Mouse (Mus musculus): ENCODE data around the gene Olfr1277. TPM values are rescaled to one million over a fixed set of nuclear protein-coding genes. Genes with fewer than 3 reads are reported as not detected.

Gene Olfr1277
- not detected in 2 replicates for polyA plus RNA-seq (2016; fragmentation: Nextera tagmentation; extraction: Ambion mirVana)

GRCm38 (mm10) chr2:111274006-111274405 lies at the start of gene Olfr1277:
TSS of gene Olfr1277 (minus strand) at chr2:111274106.
- Histone ChIP-seq H3K4me1 (no peaks in the 10 kb centered on the region), H3K4me3 (no peak within 1 kb of the TSS), H3K9me3 (replicated peaks) (no peaks in the 10 kb centered on the region), H3K9ac (no peak within 1 kb of the TSS), H3K27me3 (replicated peaks) (no peaks in the 10 kb centered on the region), H3K4me2 (no peak within 1 kb of the TSS), H3K36me3 (no peaks in the 10 kb centered on the region), H3K27ac (no peak within 1 kb of the TSS)
- 61% methylated on average over 2 of the region's 2 CpGs for WGBS (ENCODE audit: insufficient replicate concordance)
- no peak for ATAC-seq

DNA sequence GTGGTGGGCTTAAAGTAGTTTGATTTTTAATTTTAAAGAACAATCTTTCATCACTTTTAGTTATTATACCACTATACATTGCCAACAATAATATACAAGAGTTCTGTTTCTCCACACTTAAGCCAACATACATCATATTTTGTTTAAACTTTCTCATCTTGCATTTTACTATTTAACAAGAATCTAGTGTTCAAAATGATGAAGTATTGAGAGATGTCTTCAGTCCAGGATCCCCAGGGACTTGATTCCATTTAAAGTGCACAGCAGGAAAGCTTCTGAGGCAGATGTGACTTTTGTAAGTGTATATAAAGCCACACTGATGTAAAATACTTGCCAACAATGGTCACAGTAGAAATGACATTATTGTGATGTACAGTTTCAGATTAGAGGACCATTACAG lies 39.8 kb upstream of the Olfr1277 start, which contains the start of gene Olfr1280:
Gene Olfr1280, plus strand, starts transcription at position 301 of the 400 bp plus-strand sequence.
- Histone ChIP-seq H3K4me3 (no peak within 1 kb of the TSS), H3K36me3 (no peaks in the 10 kb centered on the region), H3K4me2 (no peak within 1 kb of the TSS), H3K4me1 (no peaks in the 10 kb centered on the region), H3K9ac (no peak within 1 kb of the TSS), H3K9me3 (replicated peaks) (no peaks in the 10 kb centered on the region), H3K27me3 (replicated peaks) (no peaks in the 10 kb centered on the region), H3K27ac (no peak within 1 kb of the TSS)
- no peak for ATAC-seq

- no peak within 1 kb of the TSS for H3K4me3 ChIP-seq
- H3K9me3 ChIP-seq (replicated peaks): no peaks in the 10 kb centered on the region
- no peak within 1 kb of the TSS for H3K27ac ChIP-seq
- H3K36me3 ChIP-seq: no peaks in the 10 kb centered on the region
- ATAC-seq: no peak
- H3K9ac ChIP-seq: no peak within 1 kb of the TSS
- H3K4me1 ChIP-seq: no peaks in the 10 kb centered on the region
- H3K4me2 ChIP-seq: no peak within 1 kb of the TSS
- no peaks in the 10 kb centered on the region for H3K27me3 ChIP-seq (replicated peaks)
Observed at GRCm38 (mm10) chr2:111300374-111300773, 26.5 kb upstream of the Olfr1277 start, which contains the start of gene Olfr1279. TSS of gene Olfr1279 (plus strand) at chr2:111300635.

- no peaks in the 10 kb centered on the region for H3K27me3 ChIP-seq (replicated peaks)
- ATAC-seq: no peak
- no peak overlapping the region for H3K27ac ChIP-seq
- no peaks in the 10 kb centered on the region for H3K9me3 ChIP-seq (replicated peaks)
- no peaks in the 10 kb centered on the region for H3K36me3 ChIP-seq
- H3K4me3 ChIP-seq: no peak overlapping the region
- no peak overlapping the region for H3K4me2 ChIP-seq
- H3K4me1 ChIP-seq: no peaks in the 10 kb centered on the region
- H3K9ac ChIP-seq: no peak overlapping the region
Observed at GRCm38 (mm10) chr2:111298541-111298940, 24.6 kb upstream of the Olfr1277 start.

- Histone ChIP-seq H3K4me2 (no peak within 1 kb of the TSS), H3K27ac (no peak within 1 kb of the TSS), H3K4me1 (no peaks in the 10 kb centered on the region), H3K4me3 (no peak within 1 kb of the TSS), H3K9ac (no peak within 1 kb of the TSS), H3K36me3 (no peaks in the 10 kb centered on the region), H3K9me3 (replicated peaks) (no peaks in the 10 kb centered on the region), H3K27me3 (replicated peaks) (no peaks in the 10 kb centered on the region)
- ATAC-seq: no peak
Observed at GRCm38 (mm10) chr2:111289836-111290235, 15.9 kb upstream of the Olfr1277 start, which contains the start of gene Olfr1278. TSS of gene Olfr1278 (plus strand) at chr2:111290136.

DNA sequence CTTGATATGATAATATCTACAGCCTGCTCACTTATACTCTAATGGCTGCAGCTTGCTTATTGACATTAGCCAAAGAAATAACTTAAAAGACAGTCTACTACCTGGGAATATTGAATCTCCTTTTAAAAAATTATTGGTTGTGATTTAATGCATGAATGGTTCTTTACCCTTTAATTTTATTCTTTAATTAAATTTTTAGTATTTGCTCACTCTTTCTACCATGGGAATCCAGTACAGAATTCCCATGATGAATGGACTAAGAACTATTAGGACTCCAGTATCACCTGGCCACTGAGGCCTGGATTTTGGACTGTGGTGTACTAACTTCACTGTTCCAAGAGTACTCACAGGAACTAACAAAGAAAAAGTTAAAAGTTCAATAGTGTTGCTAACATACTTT lies 19.7 kb downstream of the Olfr1277 start, which contains the start of gene Olfr1276:
Gene Olfr1276, plus strand, starts transcription at position 301 of the 400 bp plus-strand sequence.
- Histone ChIP-seq H3K4me3 (no peak within 1 kb of the TSS), H3K36me3 (no peaks in the 10 kb centered on the region), H3K9me3 (replicated peaks) (no peaks in the 10 kb centered on the region), H3K9ac (no peak within 1 kb of the TSS), H3K27ac (no peak within 1 kb of the TSS), H3K4me2 (no peak within 1 kb of the TSS), H3K4me1 (no peaks in the 10 kb centered on the region), H3K27me3 (replicated peaks) (no peaks in the 10 kb centered on the region)
- no peak for ATAC-seq

DNA sequence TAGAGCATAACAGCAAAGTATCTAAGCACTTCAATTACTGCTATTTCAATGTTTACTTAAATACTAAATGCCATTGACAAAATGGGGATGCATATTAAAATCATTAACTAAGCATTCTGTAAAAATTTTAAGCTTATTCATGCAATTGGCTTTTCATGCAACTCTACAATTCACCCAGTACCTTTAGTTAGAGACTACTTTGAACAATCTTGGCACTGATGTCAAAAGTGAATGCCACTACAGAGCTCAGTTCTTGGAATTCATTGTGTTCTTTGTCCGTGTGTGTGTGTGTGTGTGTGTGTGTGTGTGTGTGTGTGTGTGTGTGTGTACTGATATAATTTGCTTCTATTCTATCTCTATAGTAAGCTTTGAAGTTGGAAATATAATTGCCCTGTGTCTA lies 38.7 kb downstream of the Olfr1277 start, which contains the start of gene Olfr1275:
Gene Olfr1275, minus strand, starts transcription at position 101 of the 400 bp plus-strand sequence.
- no peak within 1 kb of the TSS for H3K9ac ChIP-seq
- no peaks in the 10 kb centered on the region for H3K36me3 ChIP-seq
- ATAC-seq: no peak
- H3K4me2 ChIP-seq: no peak within 1 kb of the TSS
- H3K4me1 ChIP-seq: no peaks in the 10 kb centered on the region
- H3K4me3 ChIP-seq: no peak within 1 kb of the TSS
- WGBS (ENCODE audit: insufficient replicate concordance): 67% methylated on average over 1 of the region's 1 CpGs
- H3K27me3 ChIP-seq (replicated peaks): no peaks in the 10 kb centered on the region
- H3K9me3 ChIP-seq (replicated peaks): no peaks in the 10 kb centered on the region
- no peak within 1 kb of the TSS for H3K27ac ChIP-seq

- Histone ChIP-seq H3K4me3 (no peak within 1 kb of the TSS), H3K27me3 (replicated peaks) (no peaks in the 10 kb centered on the region), H3K4me1 (no peaks in the 10 kb centered on the region), H3K4me2 (no peak within 1 kb of the TSS), H3K9me3 (replicated peaks) (no peaks in the 10 kb centered on the region), H3K27ac (no peak within 1 kb of the TSS), H3K36me3 (no peaks in the 10 kb centered on the region), H3K9ac (no peak within 1 kb of the TSS)
- ATAC-seq: no peak
- 72% methylated on average over 6 of the region's 6 CpGs for WGBS (ENCODE audit: insufficient replicate concordance)
Observed at GRCm38 (mm10) chr2:111229502-111229901, 44.4 kb downstream of the Olfr1277 start, which contains the start of gene 4930430A15Rik. TSS of gene 4930430A15Rik (minus strand) at chr2:111229602.

Other genes with a start within 250 kb of the Olfr1277 start
- gene Gm13941, start 168.1 kb downstream of the Olfr1277 start, polyA plus RNA-seq (2016; fragmentation: Nextera tagmentation; extraction: Ambion mirVana): not detected in 2 replicates
- gene Gm15130, start 121.2 kb downstream of the Olfr1277 start, polyA plus RNA-seq (2016; fragmentation: Nextera tagmentation; extraction: Ambion mirVana): not detected in 2 replicates
- not detected in 2 replicates for gene 4930430A15Rik, start 44.5 kb downstream of the Olfr1277 start, polyA plus RNA-seq (2016; fragmentation: Nextera tagmentation; extraction: Ambion mirVana)
- not detected in 2 replicates for gene Olfr1275, start 38.8 kb downstream of the Olfr1277 start, polyA plus RNA-seq (2016; fragmentation: Nextera tagmentation; extraction: Ambion mirVana)
- not detected in 2 replicates for gene Olfr1276, start 19.6 kb downstream of the Olfr1277 start, polyA plus RNA-seq (2016; fragmentation: Nextera tagmentation; extraction: Ambion mirVana)
- gene Olfr1278, start 16.0 kb upstream of the Olfr1277 start, polyA plus RNA-seq (2016; fragmentation: Nextera tagmentation; extraction: Ambion mirVana): not detected in 2 replicates
- gene Olfr1279, start 26.5 kb upstream of the Olfr1277 start, polyA plus RNA-seq (2016; fragmentation: Nextera tagmentation; extraction: Ambion mirVana): not detected in 2 replicates
- not detected in 2 replicates for gene Olfr1280, start 39.9 kb upstream of the Olfr1277 start, polyA plus RNA-seq (2016; fragmentation: Nextera tagmentation; extraction: Ambion mirVana)
- gene Olfr1281, start 52.4 kb upstream of the Olfr1277 start, polyA plus RNA-seq (2016; fragmentation: Nextera tagmentation; extraction: Ambion mirVana): not detected in 2 replicates
- not detected in 2 replicates for gene Olfr1282, start 62.0 kb upstream of the Olfr1277 start, polyA plus RNA-seq (2016; fragmentation: Nextera tagmentation; extraction: Ambion mirVana)
- gene Olfr1283, start 92.7 kb upstream of the Olfr1277 start, polyA plus RNA-seq (2016; fragmentation: Nextera tagmentation; extraction: Ambion mirVana): not detected in 2 replicates
- gene Olfr1284, start 101.4 kb upstream of the Olfr1277 start, polyA plus RNA-seq (2016; fragmentation: Nextera tagmentation; extraction: Ambion mirVana): not detected in 2 replicates
- gene Olfr1286, start 149.0 kb upstream of the Olfr1277 start, polyA plus RNA-seq (2016; fragmentation: Nextera tagmentation; extraction: Ambion mirVana): not detected in 2 replicates
- gene Olfr1287, start 175.0 kb upstream of the Olfr1277 start, polyA plus RNA-seq (2016; fragmentation: Nextera tagmentation; extraction: Ambion mirVana): not detected in 2 replicates
- not detected in 2 replicates for gene Olfr1288, start 200.0 kb upstream of the Olfr1277 start, polyA plus RNA-seq (2016; fragmentation: Nextera tagmentation; extraction: Ambion mirVana)
- not detected in 2 replicates for gene Olfr1289, start 206.7 kb upstream of the Olfr1277 start, polyA plus RNA-seq (2016; fragmentation: Nextera tagmentation; extraction: Ambion mirVana)
- gene Olfr1290, start 219.7 kb upstream of the Olfr1277 start, polyA plus RNA-seq (2016; fragmentation: Nextera tagmentation; extraction: Ambion mirVana): not detected in 2 replicates
- gene Olfr1291-ps1, start 223.1 kb upstream of the Olfr1277 start, polyA plus RNA-seq (2016; fragmentation: Nextera tagmentation; extraction: Ambion mirVana): not detected in 2 replicates